ENCODE assay signal across 30 mouse cellular contexts in the genomic region with DNA sequence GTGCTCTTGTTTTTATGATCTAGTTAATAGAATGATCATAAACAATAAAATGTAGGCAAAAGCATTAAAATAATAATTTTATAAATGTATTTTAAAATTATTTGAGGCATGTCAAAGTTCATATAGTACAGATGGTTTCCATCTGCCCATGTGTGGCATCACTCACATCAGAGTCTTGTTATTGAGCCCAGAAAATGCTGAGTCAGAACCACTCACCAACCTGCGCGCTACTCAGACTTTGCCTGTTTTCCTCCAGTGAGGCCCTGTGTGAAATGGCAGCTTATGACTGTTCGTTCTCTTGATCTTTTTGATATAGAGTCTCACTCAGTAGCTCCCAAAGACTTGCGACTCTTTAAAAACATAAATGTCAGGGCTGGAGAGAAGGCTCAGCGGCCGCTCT. TPM values are rescaled to one million over a fixed set of nuclear protein-coding genes. Genes with fewer than 3 reads are reported as not detected.
"Had no signal": no experiment of that assay in that cellular context is flagged by ENCODE, and none has a peak within 500 bp of the region (broad histone marks: within the 10 kb centered on the region; RNA-seq: fewer than 3 reads in every experiment).

No protein-coding gene starts in this region.

- H3K4me2 ChIP-seq: limb, embryonic 12.5 days; limb, embryonic 15.5 days; lung, embryonic 14.5 days had no signal

- H3K27me3 ChIP-seq: limb, embryonic 12.5 days; limb, embryonic 15.5 days; megakaryocyte, embryonic 14.5 days had no signal

- H3K4me3 ChIP-seq: left cerebral cortex, adult 2 months; limb, embryonic 12.5 days; limb, embryonic 15.5 days; megakaryocyte, embryonic 14.5 days; midbrain, embryonic 10.5 days had no signal

- H3K9me3 ChIP-seq: limb, embryonic 15.5 days; megakaryocyte, embryonic 14.5 days; midbrain, embryonic 10.5 days had no signal

- H3K27ac ChIP-seq: kidney, postnatal 0 days; left cerebral cortex, adult 2 months; limb, embryonic 12.5 days; limb, embryonic 15.5 days; macrophage; midbrain, embryonic 10.5 days had no signal

- DNase-seq: layer of hippocampus, postnatal 36 days; thymus, adult 18-20 months; thymus, postnatal 36 days had no signal

- H3K9ac ChIP-seq: limb, embryonic 12.5 days; limb, embryonic 15.5 days; lung, embryonic 14.5 days had no signal

- H3K4me1 ChIP-seq: limb, embryonic 15.5 days had no signal

- ATAC-seq: intestine, postnatal 0 days; lung, postnatal 0 days had no signal

RNA-seq across cellular contexts. Expression of gene Il4, which starts 33.0 kb away (rescaled TPM):
- total RNA-seq: layer of hippocampus, adult 8-10 months; layer of hippocampus, postnatal 10 days; layer of hippocampus, postnatal 36 days; left cerebral cortex, adult 2 months; left cerebral cortex, postnatal 14 days; left cerebral cortex, postnatal 4 days; midbrain, postnatal 0 days had no signal
- polyA plus RNA-seq: kidney, adult 2 months; large intestine, adult 2 months; small intestine, adult 2 months; testis, adult 2 months had no signal

RNA-seq across cellular contexts. Expression of gene Il13, which starts 49.0 kb away (rescaled TPM):
- total RNA-seq: layer of hippocampus, adult 8-10 months; layer of hippocampus, postnatal 10 days; layer of hippocampus, postnatal 36 days; left cerebral cortex, adult 2 months; left cerebral cortex, postnatal 14 days; left cerebral cortex, postnatal 4 days; midbrain, postnatal 0 days had no signal
- polyA plus RNA-seq: intestine, postnatal 0 days; kidney, adult 2 months; kidney, embryonic 14.5 days; kidney, postnatal 0 days; limb, embryonic 12.5 days; limb, embryonic 15.5 days; liver, embryonic 16.5 days; lung, embryonic 14.5 days; lung, postnatal 0 days; macrophage; midbrain, embryonic 10.5 days; midbrain, embryonic 14.5 days; midbrain, postnatal 0 days; neural tube, embryonic 11.5 days; neural tube, embryonic 14.5 days; spleen, adult 2 months; stomach, embryonic 16.5 days; urinary bladder, adult 2 months had no signal
